Mouse (Mus musculus): ENCODE measurements around the gene Hsd11b2. TPM values are rescaled to one million over a fixed set of nuclear protein-coding genes. Genes with fewer than 3 reads are reported as not detected.

Gene Hsd11b2
- polyA plus RNA-seq, 1 experiment from 2014 or later = 3.9 TPM

DNA sequence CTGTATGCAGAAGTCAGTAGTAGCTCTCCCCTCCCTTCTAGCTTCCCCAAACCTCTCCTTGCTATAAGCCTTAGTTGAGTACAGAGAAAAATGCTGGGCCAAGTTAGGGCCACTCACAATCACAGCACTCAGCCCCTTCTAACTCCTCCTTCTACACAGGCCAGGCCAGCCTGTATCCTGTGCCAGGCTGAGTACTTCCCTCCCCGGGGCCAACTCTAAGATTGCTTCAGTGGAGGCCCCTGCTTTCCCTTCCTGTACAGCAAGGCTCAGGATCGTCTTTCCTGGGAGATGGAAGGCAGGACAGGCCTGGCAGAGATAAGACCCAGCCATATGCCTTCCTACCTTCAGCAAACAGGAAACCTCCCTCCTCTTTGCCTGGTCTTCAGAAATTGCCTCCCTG, 14.9 kb downstream of the Hsd11b2 start:
- 46% methylated on average over 2 of the region's 2 CpGs for WGBS
- H3K9me3 ChIP-seq (replicated peaks) = no peaks in the 10 kb centered on the region
- H3K27me3 ChIP-seq = no peaks in the 10 kb centered on the region
- ATAC-seq = no peak
- H3K27ac ChIP-seq = no peak overlapping the region
- peaks cover 8% of the 10 kb centered on the region; the same call in 1 of the 2 replicates for H3K4me1 ChIP-seq
- H3K4me2 ChIP-seq = no peak overlapping the region
- H3K9ac ChIP-seq = no peak overlapping the region
- H3K36me3 ChIP-seq (ENCODE audit: poor library complexity, severe bottlenecking) = peaks cover 56% of the 10 kb centered on the region
- H3K4me3 ChIP-seq = no peak overlapping the region

DNA sequence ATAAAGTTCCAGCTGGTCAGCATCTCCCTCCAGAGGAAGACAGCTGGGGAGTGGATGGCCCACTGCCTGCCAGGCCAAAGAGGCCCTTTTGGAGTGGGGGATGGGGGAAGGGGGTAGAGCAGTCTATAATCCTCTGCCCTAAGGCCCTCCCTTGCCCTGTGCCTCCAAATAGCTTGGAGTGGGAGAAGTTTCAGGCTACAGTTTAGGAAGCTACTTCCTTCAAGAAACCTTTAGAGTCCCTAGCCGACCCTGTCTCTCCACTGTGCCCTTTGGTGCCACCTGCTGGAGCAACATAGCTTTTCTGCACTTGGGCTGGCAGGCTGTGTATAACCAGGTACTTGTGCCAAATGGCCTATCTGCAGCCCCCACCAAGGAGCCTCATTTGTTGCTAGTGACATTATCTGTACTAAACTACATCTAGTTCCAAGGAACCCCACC, 15.4 kb downstream of the Hsd11b2 start:
- peaks cover 56% of the 10 kb centered on the region for H3K36me3 ChIP-seq (ENCODE audit: poor library complexity, severe bottlenecking)
- H3K27me3 ChIP-seq = no peaks in the 10 kb centered on the region
- 0% methylated on average over 1 of the region's 1 CpGs for WGBS
- peaks cover 8% of the 10 kb centered on the region; the same call in 1 of the 2 replicates for H3K4me1 ChIP-seq
- ATAC-seq = peak; percentile 57; the same call in 1 of the 2 replicates
- H3K27ac ChIP-seq = no peak overlapping the region
- no peak overlapping the region for H3K4me2 ChIP-seq
- no peak overlapping the region for H3K4me3 ChIP-seq
- no peaks in the 10 kb centered on the region for H3K9me3 ChIP-seq (replicated peaks)
- no peak overlapping the region for H3K9ac ChIP-seq

DNA sequence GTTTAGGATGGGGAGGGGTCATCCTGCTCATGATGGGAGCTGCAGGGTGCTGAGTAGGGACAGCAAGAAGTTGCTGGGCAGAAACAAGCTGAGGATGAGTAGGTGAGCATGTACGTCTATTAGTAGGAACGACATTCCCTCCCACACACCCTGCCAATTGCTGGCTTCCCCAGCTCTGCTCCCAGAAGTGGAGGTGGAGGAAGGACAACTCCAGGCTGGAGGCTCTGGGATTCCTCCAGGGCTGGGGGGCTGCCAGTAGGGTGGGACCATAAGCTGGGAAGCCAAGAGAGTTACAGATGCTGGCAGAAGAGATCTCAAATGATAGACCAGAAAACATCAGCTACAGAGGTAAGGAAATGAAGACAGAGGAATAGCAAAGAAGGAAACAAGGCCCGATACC, 18.0 kb downstream of the Hsd11b2 start:
- H3K9ac ChIP-seq = no peak overlapping the region
- H3K4me1 ChIP-seq = 0 out of 2 replicates have a peak, but pooled peaks cover 5% of the 10 kb centered on the region
- H3K27ac ChIP-seq = no peak overlapping the region
- H3K9me3 ChIP-seq (replicated peaks) = no peaks in the 10 kb centered on the region
- no peak for ATAC-seq
- no peaks in the 10 kb centered on the region for H3K27me3 ChIP-seq
- no peak overlapping the region for H3K4me2 ChIP-seq
- H3K36me3 ChIP-seq (ENCODE audit: poor library complexity, severe bottlenecking) = peaks cover 37% of the 10 kb centered on the region
- WGBS = 92% methylated on average over 3 of the region's 3 CpGs
- no peak overlapping the region for H3K4me3 ChIP-seq

DNA sequence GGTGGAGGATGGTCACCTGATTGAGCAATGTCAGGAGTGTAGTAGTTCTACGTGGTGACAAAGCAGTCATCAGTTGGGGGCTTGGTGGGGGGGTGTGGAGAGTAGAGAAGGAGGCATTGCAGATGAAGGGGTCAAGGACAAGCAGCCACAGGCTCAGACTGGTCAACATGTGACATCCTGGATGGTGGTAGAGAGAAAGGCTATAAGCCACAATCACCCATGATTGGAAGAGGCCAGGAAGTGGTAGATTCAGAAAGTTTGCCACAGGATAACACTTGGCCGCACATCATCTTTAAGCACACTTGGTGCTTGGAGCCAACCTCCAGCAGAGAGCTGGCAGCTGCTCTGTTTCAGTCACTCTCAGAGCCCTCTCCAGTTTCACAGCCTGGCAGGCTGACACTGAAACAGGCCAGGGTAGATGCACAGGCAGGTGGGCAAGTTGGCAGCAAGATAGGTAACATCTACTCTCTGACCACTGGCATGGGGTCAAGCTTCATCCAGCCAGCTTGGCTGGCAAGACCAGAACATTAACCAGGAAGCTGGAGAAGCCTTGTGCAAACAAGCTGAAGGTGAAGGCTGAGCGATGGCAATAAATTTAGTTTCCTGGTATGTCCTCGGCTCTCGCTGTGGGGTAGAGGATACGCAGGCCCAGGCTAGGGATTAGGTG, 18.6 kb downstream of the Hsd11b2 start:
- Histone ChIP-seq H3K27me3 (no peaks in the 10 kb centered on the region), H3K4me2 (no peak overlapping the region), H3K4me3 (no peak overlapping the region), H3K9me3 (replicated peaks) (no peaks in the 10 kb centered on the region), H3K9ac (no peak overlapping the region), H3K36me3 (ENCODE audit: poor library complexity, severe bottlenecking) (peaks cover 42% of the 10 kb centered on the region), H3K4me1 (0 out of 2 replicates have a peak, but pooled peaks cover 5% of the 10 kb centered on the region), H3K27ac (no peak overlapping the region)
- 89% methylated on average over 6 of the region's 6 CpGs for WGBS
- no peak for ATAC-seq

DNA sequence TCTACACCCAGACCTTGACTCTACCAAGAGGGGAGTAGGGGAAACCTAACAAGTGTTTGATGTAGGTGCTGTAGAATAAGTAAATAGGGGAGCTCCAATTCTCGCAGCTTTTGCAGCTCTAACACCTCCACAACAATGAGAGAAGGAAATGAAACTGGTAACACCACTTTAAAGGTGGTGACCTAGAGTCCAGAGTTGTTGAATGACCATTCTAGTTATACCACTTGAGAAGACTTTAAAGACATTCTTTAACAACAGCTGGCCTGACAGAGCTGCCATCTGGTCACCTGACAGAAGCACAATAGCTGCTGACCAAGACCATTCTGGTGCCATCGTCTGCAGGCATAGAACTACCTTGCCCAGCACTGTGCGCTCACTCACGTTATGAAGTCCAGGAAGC, 20.4 kb downstream of the Hsd11b2 start:
- 88% methylated on average over 4 of the region's 4 CpGs for WGBS
- H3K36me3 ChIP-seq (ENCODE audit: poor library complexity, severe bottlenecking) = peaks cover 42% of the 10 kb centered on the region
- ATAC-seq = no peak

DNA sequence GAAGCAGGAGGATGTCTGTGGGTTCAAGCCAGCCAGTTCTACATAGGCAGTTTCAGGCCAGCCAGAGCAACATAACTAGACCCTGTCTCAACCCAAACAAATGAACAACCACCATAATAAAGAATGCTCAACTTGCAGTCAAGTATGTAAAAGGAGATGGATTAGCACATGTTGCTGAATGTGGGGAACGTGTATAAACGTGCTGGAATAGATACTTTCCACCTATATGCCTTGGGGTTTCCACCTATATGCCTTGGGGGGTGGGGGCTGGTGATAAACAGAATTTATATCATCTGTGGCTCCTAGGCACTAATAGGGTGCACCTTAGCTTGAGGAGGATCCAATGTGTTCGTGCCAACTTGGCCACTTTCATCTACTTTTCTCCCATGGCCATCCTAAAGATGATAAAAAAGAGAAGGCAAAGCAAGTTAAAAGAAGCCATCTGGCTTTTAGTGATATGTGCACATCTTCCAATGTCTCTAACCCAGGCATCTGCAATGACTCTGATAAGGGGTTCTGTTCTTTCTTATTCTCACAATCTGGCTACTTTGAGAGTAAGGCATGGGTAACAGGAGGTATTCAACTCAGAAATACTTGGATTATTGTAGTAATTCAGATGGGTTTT, 23.6 kb downstream of the Hsd11b2 start:
- H3K9me3 ChIP-seq (replicated peaks) = no peaks in the 10 kb centered on the region
- no peaks in the 10 kb centered on the region for H3K27me3 ChIP-seq
- no peak overlapping the region for H3K27ac ChIP-seq
- no peak overlapping the region for H3K9ac ChIP-seq
- WGBS = 90% methylated on average over 3 of the region's 3 CpGs
- no peak overlapping the region for H3K4me3 ChIP-seq
- H3K36me3 ChIP-seq (ENCODE audit: poor library complexity, severe bottlenecking) = peaks cover 29% of the 10 kb centered on the region
- no peaks in the 10 kb centered on the region for H3K4me1 ChIP-seq
- no peak for ATAC-seq
- no peak overlapping the region for H3K4me2 ChIP-seq

More for the DNA sequence above, 20.4 kb downstream of the Hsd11b2 start:
- no peak overlapping the region for H3K9ac ChIP-seq
- H3K27ac ChIP-seq = no peak overlapping the region
- no peak overlapping the region for H3K4me2 ChIP-seq
- H3K4me1 ChIP-seq = no peaks in the 10 kb centered on the region
- no peaks in the 10 kb centered on the region for H3K9me3 ChIP-seq (replicated peaks)
- no peak overlapping the region for H3K4me3 ChIP-seq
- no peaks in the 10 kb centered on the region for H3K27me3 ChIP-seq

DNA sequence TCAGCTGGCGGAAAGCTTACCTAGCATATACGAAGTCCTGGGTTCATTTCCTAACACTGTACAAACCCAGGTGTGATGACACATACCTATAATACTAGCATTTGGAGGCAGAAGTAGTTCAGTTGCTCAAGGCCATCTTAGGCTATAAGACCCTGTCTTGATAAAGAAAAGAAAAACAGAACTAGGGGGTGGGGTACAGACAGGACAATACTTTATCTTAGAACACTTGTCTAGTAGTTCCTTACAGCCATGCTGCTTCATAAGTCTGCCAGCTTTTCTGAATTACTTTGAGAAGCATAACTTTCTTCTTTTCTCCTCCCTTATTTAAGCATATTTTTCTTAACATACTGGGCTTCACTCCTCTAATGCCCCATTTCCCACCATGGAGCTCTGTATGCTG, 24.3 kb downstream of the Hsd11b2 start:
- Histone ChIP-seq H3K4me1 (no peaks in the 10 kb centered on the region), H3K9ac (no peak overlapping the region), H3K4me3 (no peak overlapping the region), H3K36me3 (ENCODE audit: poor library complexity, severe bottlenecking) (peaks cover 23% of the 10 kb centered on the region), H3K27me3 (no peaks in the 10 kb centered on the region), H3K27ac (no peak overlapping the region), H3K9me3 (replicated peaks) (no peaks in the 10 kb centered on the region), H3K4me2 (no peak overlapping the region)
- no peak for ATAC-seq
- 96% methylated on average over 2 of the region's 2 CpGs for WGBS

DNA sequence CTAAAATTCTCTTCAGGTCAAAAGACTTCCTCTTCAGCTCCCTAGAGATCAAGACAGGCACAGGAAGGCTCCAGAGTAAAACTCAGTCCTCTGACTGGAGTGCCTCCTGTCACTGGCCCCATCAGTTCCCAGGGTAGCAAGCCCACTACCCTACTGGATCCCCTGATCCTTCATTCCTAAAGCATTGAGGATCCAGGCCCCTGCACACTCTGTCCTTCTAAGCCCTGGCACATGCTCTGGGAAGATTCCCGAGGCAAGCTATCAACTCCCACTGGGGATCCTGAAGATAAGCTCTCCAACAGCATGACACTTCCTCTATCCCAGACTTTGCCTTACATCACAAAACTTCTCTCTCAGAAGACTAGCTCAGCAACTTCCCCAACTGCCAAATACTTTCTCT, 25.1 kb downstream of the Hsd11b2 start:
- H3K9me3 ChIP-seq (replicated peaks) = no peaks in the 10 kb centered on the region
- H3K4me3 ChIP-seq = no peak overlapping the region
- ATAC-seq = no peak
- H3K27me3 ChIP-seq = no peaks in the 10 kb centered on the region
- H3K36me3 ChIP-seq (ENCODE audit: poor library complexity, severe bottlenecking) = peaks cover 14% of the 10 kb centered on the region
- no peak overlapping the region for H3K4me2 ChIP-seq
- H3K4me1 ChIP-seq = no peaks in the 10 kb centered on the region
- H3K27ac ChIP-seq = no peak overlapping the region
- H3K9ac ChIP-seq = no peak overlapping the region
- WGBS = 50% methylated on average over 1 of the region's 1 CpGs

DNA sequence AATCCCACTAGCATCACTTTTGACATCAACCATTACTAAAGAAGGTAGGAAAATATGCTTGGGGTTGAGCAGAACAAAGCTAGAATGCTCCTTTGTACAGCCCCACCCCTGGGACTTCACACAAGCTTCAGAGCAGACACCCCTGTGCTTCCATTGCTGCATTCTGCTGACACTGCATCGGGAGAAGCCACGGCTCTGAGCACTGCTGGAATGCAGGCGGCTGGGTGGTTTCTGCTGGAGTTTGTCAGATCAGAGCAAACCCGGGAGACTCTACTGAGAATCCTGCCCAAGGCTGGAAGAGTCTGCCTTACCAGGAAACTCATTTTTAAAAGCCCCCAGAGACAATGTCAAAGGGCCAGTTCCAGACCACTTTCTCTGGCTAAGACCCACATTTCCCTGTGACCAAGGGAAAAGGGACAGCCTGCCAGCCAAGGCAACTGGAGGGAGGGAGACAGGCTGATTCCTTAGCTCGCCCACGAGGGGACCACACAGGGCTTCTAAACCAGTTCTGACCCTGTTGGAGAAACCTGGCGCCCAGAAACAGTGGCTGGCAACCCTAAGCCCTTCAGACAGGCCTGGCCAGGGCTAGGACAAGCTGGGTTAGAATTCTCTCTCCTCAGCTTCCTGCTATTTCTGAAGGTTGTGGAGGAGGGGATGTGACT, 26.1 kb downstream of the Hsd11b2 start:
- Histone ChIP-seq H3K9ac (no peak overlapping the region), H3K36me3 (ENCODE audit: poor library complexity, severe bottlenecking) (peaks cover 6% of the 10 kb centered on the region; the same call in 1 of the 2 replicates), H3K27ac (no peak overlapping the region), H3K4me3 (no peak overlapping the region), H3K27me3 (no peaks in the 10 kb centered on the region), H3K4me1 (no peaks in the 10 kb centered on the region), H3K9me3 (replicated peaks) (no peaks in the 10 kb centered on the region), H3K4me2 (no peak overlapping the region)
- 58% methylated on average over 7 of the region's 7 CpGs for WGBS
- ATAC-seq = no peak

DNA sequence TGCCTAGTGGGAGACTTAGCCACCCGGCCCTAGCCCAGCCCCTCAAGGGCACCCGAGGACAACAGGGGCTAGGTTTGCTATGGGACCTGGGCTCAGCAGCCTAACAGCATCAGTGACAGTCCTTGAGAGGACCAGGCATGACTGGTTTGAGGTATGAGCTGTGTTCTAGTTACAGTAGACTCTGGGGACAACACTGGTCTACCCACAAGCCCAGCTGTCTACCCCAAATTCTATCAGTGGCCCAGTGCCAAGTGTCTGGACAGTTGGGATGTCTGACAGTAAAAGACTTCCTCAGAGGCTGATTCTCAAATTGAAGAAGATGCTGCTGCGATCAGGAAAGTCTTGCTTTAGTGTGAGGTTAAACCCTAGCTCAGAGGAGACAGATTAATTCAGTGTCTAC, 26.7 kb downstream of the Hsd11b2 start:
- Histone ChIP-seq H3K4me3 (no peak overlapping the region), H3K27me3 (no peaks in the 10 kb centered on the region), H3K9ac (no peak overlapping the region), H3K4me2 (no peak overlapping the region), H3K4me1 (no peaks in the 10 kb centered on the region), H3K36me3 (ENCODE audit: poor library complexity, severe bottlenecking) (peaks cover 6% of the 10 kb centered on the region; the same call in 1 of the 2 replicates), H3K9me3 (replicated peaks) (no peaks in the 10 kb centered on the region), H3K27ac (no peak overlapping the region)
- 89% methylated on average over 3 of the region's 3 CpGs for WGBS
- no peak for ATAC-seq

DNA sequence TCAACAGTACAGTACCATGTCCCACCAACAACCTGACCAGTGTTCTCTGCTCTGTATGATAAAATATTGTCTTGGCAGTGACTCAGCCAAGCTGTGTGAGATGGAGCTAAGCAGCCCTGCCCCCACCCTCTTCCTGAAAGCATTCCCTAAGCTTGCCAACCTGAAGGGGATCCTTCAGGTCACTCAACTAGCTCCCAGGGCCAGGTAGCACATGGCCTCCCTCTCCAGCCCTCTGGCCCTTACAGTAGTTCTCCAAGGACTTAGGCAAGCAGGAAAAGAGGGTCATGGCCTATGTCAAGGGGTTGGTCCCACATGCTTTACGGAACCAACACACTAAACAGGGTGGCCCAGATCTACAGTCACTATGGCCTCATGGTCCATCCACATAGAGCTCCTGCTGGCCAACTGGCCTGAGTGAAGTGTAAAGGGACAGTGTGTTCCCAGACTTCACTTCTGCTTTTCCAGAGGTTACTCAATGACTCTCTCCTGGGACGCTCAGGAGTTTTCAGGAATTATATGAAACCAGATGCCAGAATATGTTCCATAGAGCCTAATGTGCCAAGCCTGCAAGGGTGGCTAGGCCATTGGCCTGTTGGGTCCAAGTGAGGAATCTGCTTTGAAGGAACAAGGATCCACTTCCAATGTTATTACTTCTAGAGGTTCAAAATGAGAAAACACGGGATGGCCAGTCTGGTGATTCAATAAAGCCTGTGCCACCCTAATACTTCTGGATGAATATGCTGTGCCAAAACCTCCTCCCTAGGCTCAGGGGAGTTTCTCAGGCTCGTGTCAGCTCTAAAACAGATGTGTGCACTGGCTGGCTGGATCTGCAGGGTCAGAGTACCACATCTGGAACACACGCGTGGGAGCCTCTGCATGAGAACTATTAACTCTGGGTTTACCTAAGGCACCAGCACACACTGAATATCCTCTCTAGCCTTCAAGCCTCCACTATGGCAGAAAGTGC, 28.1 kb downstream of the Hsd11b2 start:
- H3K4me1 ChIP-seq = no peaks in the 10 kb centered on the region
- no peak for ATAC-seq
- H3K9ac ChIP-seq = no peak overlapping the region
- H3K4me2 ChIP-seq = no peak overlapping the region
- peaks cover 5% of the 10 kb centered on the region; the same call in 1 of the 2 replicates for H3K36me3 ChIP-seq (ENCODE audit: poor library complexity, severe bottlenecking)
- no peak overlapping the region for H3K27ac ChIP-seq
- WGBS = 91% methylated on average over 6 of the region's 6 CpGs
- H3K4me3 ChIP-seq = no peak overlapping the region
- H3K27me3 ChIP-seq = no peaks in the 10 kb centered on the region
- H3K9me3 ChIP-seq (replicated peaks) = no peaks in the 10 kb centered on the region

Data from forebrain, embryonic 13.5 days (tissue).